Mouse (Mus musculus) brain, embryonic 14.5 days (tissue): ENCODE data around the gene Cadps.

ENCODE experiments used
- CTCF ChIP-seq: fragments of 200-500 bp; IDR thresholded peaks from 2 replicates; pipeline ENCODE4 v1.5.1; 2012; ENCODE audit warnings: inconsistent platforms, mild to moderate bottlenecking, moderate library complexity, borderline replicate concordance; ENCODE audit not compliant: insufficient read depth, insufficient read length; ENCODE audit errors: extremely low read depth
- POLR2A ChIP-seq: fragments of 200-500 bp; IDR thresholded peaks from 2 replicates; pipeline ENCODE4 v1.6.1; 2012; ENCODE audit warnings: mild to moderate bottlenecking, inconsistent platforms, borderline replicate concordance; ENCODE audit not compliant: poor library complexity, insufficient read depth, insufficient read length, severe bottlenecking; ENCODE audit errors: extremely low read depth

GRCm38 (mm10) chr14:12448883-12449282 is 374.0 kb downstream of the Cadps start:
- no peak for TF ChIP-seq CTCF
- TF ChIP-seq POLR2A: no peak
